Mouse (Mus musculus) G1E (cell line): Measurements from ENCODE around the gene Pole. TPM values are rescaled to one million over a fixed set of nuclear protein-coding genes. Genes with fewer than 3 reads are reported as not detected.

ENCODE experiments used
- ATAC-seq: 2 replicates; pipeline ENCODE4 v1.8.0; 2016; ENCODE audit warnings: mild to moderate bottlenecking; ENCODE audit not compliant: insufficient number of reproducible peaks, poor library complexity, low FRiP score, severe bottlenecking; ENCODE audit errors: extremely low read depth
- DNase-seq: peaks from one replicate; pipeline ENCODE4 v3.0.0; 2012; ENCODE audit warnings: low spot score
- H3K27me3 ChIP-seq: 2 replicates; pipeline ENCODE4 v1.6.1; 2012; ENCODE audit warnings: mild to moderate bottlenecking, low read length, inconsistent platforms; ENCODE audit not compliant: insufficient read depth
- H3K36me3 ChIP-seq: replicated peaks from 2 replicates; pipeline ENCODE3; 2012; ENCODE audit warnings: mild to moderate bottlenecking, inconsistent platforms
- H3K4me1 ChIP-seq: 2 replicates; pipeline ENCODE4 v1.6.1; 2012; ENCODE audit warnings: low read depth, low read length, inconsistent platforms, mixed read lengths; ENCODE audit not compliant: insufficient read depth
- H3K4me3 ChIP-seq: 2 replicates; pipeline ENCODE4 v1.5.1; 2012; ENCODE audit warnings: low read depth, mild to moderate bottlenecking, inconsistent platforms, low read length, moderate library complexity, mixed read lengths
- H3K9me3 ChIP-seq: replicated peaks from 2 replicates; pipeline ENCODE4 v1.6.1; 2012; ENCODE audit warnings: inconsistent platforms
- CTCF ChIP-seq: IDR thresholded peaks from 2 replicates; pipeline ENCODE4 v1.5.1; 2012; ENCODE audit warnings: low read depth, low read length, inconsistent platforms, mixed read lengths
- GATA1 ChIP-seq: IDR thresholded peaks from 2 replicates; pipeline ENCODE4 v1.6.1; 2012; ENCODE audit warnings: borderline replicate concordance, low read length, inconsistent platforms, mixed read lengths
- GATA2 ChIP-seq: IDR thresholded peaks from 2 replicates; pipeline ENCODE4 v1.6.1; 2012; ENCODE audit warnings: low read depth, low read length, inconsistent platforms, borderline replicate concordance
- POLR2AphosphoS5 ChIP-seq: IDR thresholded peaks from 2 replicates; pipeline ENCODE4 v1.6.1; 2012; ENCODE audit warnings: low read depth, low read length, inconsistent platforms; ENCODE audit not compliant: insufficient replicate concordance
- TAL1 ChIP-seq: conservative IDR thresholded peaks from 2 replicates; pipeline ENCODE4 v1.6.1; 2012; ENCODE audit warnings: low read depth, low read length, inconsistent platforms, mixed read lengths
- polyA plus RNA-seq: library from polyadenylated mRNA; stranded (reverse); fragments of >175 nt; gene quantifications from 2 replicates; pipeline ENCODE4 v1.2.3, GENCODE M21; 2012
- total RNA-seq, 2 experiments: library from RNA; stranded (forward) in 1 of 2; stranded (reverse) in 1 of 2; fragments of 200-1000 nt in 1 of 2; fragments of >200 nt in 1 of 2; fragmentation: Nextera tagmentation in 1 of 2; gene quantifications; 2 replicates each; pipeline ENCODE4 v1.2.3; 2014 to 2017

The Pole gene
- total and polyA plus RNA-seq, 3 experiments, result 30.0 to 144 (median 67.2) TPM

- DNase-seq, result no peak
- Histone ChIP-seq H3K4me3 (no peak overlapping the region), H3K27me3 (no peaks in the 10 kb centered on the region), H3K9me3 (no peaks in the 10 kb centered on the region), H3K36me3 (peaks cover 94% of the 10 kb centered on the region), H3K4me1 (no peaks in the 10 kb centered on the region)
- ATAC-seq, result no peak
- TF ChIP-seq GATA2 (no peak), TAL1 (no peak), GATA1 (no peak), POLR2AphosphoS5 (no peak), CTCF (no peak)
These were observed 44.4 kb downstream of the Pole start for GRCm38 (mm10) chr5:110330508-110330907.

- ATAC-seq (no peak), DNase-seq (no peak)
- H3K27me3 ChIP-seq, result peaks cover 8% of the 10 kb centered on the region; the same call in 1 of the 2 replicates
- TF ChIP-seq GATA1 (no peak), POLR2AphosphoS5 (no peak), TAL1 (no peak), CTCF (no peak), GATA2 (no peak)
- peaks cover 85% of the 10 kb centered on the region for H3K36me3 ChIP-seq
- 0 out of 2 replicates have a peak, but pooled peaks cover 2% of the 10 kb centered on the region for H3K9me3 ChIP-seq
- H3K4me3 ChIP-seq, result no peak overlapping the region
- H3K4me1 ChIP-seq, result peaks cover 7% of the 10 kb centered on the region; the same call in 1 of the 2 replicates
These were observed 52.7 kb downstream of the Pole start for GRCm38 (mm10) chr5:110338792-110339191.

- ATAC-seq (no peak), DNase-seq (no peak)
- H3K4me3 ChIP-seq, result no peak within 1 kb of the TSS
- peaks cover 45% of the 10 kb centered on the region for H3K36me3 ChIP-seq
- H3K9me3 ChIP-seq, result 0 out of 2 replicates have a peak, but pooled peaks cover 2% of the 10 kb centered on the region
- TF ChIP-seq GATA2 (no peak), POLR2AphosphoS5 (no peak), GATA1 (no peak), TAL1 (no peak), CTCF (no peak)
- H3K4me1 ChIP-seq, result peaks cover 7% of the 10 kb centered on the region; the same call in 1 of the 2 replicates
- H3K27me3 ChIP-seq, result peaks cover 27% of the 10 kb centered on the region
These were observed 56.7 kb downstream of the Pole start, which contains the start of gene P2rx2 for GRCm38 (mm10) chr5:110342648-110343284. P2rx2 (minus strand) TSS chr5:110343212.

- no peak for ATAC-seq
- Histone ChIP-seq H3K27me3 (peaks cover 27% of the 10 kb centered on the region), H3K4me1 (peaks cover 7% of the 10 kb centered on the region; the same call in 1 of the 2 replicates), H3K36me3 (peaks cover 27% of the 10 kb centered on the region), H3K9me3 (0 out of 2 replicates have a peak, but pooled peaks cover 2% of the 10 kb centered on the region), H3K4me3 (no peak within 1 kb of the TSS; the same call in 1 of the 2 replicates)
- no peak for DNase-seq
- no peak for TF ChIP-seq GATA2
- no peak for TF ChIP-seq CTCF
- TF ChIP-seq TAL1, result no peak
These were observed 58.4 kb downstream of the Pole start, which contains the start of gene Lrcol1 for GRCm38 (mm10) chr5:110344524-110344923. Lrcol1 (plus strand) TSS chr5:110344730.

GRCm38 (mm10) chr5:110345553-110345952, 59.4 kb downstream of the Pole start:
- TF ChIP-seq POLR2AphosphoS5, result no peak
- TF ChIP-seq CTCF, result no peak
- DNase-seq, result no peak
- H3K9me3 ChIP-seq, result 0 out of 2 replicates have a peak, but pooled peaks cover 2% of the 10 kb centered on the region
- peaks cover 17% of the 10 kb centered on the region for H3K36me3 ChIP-seq
- H3K4me3 ChIP-seq, result no peak overlapping the region
- H3K27me3 ChIP-seq, result peaks cover 32% of the 10 kb centered on the region
- ATAC-seq, result no peak
- H3K4me1 ChIP-seq, result no peaks in the 10 kb centered on the region

GRCm38 (mm10) chr5:110347006-110347405, 60.9 kb downstream of the Pole start:
- peaks cover 2% of the 10 kb centered on the region for H3K36me3 ChIP-seq
- 0 out of 2 replicates have a peak, but pooled peaks cover under 1% of the 10 kb centered on the region for H3K9me3 ChIP-seq
- no peaks in the 10 kb centered on the region for H3K4me1 ChIP-seq
- ATAC-seq (no peak), DNase-seq (no peak)
- H3K27me3 ChIP-seq, result peaks cover 35% of the 10 kb centered on the region
- no peak overlapping the region for H3K4me3 ChIP-seq
- no peak for TF ChIP-seq GATA1
- no peak for TF ChIP-seq POLR2AphosphoS5
- TF ChIP-seq CTCF, result no peak
- TF ChIP-seq GATA2, result no peak
- TF ChIP-seq TAL1, result no peak
